Mouse (Mus musculus): ENCODE data around the gene Defa21.
"Not testable (repeated sequence)": the region's sequence is repeated elsewhere in the genome, so short reads cannot be mapped to it uniquely, and the experiment has no call there.

Defa21 gene

GRCm38 (mm10) chr8:21025245-21025644 lies at the start of gene Defa21:
Gene Defa21 (plus strand): TSS chr8:21025545.
- DNase-seq = not testable (repeated sequence)

GRCm38 (mm10) chr8:20979846-20980245 lies 45.5 kb upstream of the Defa21 start:
- no peak for DNase-seq

- not testable (repeated sequence) for DNase-seq
Measured at GRCm38 (mm10) chr8:20994042-20994441, 31.3 kb upstream of the Defa21 start.

- DNase-seq = no peak
Measured at GRCm38 (mm10) chr8:20996776-20997175, 28.6 kb upstream of the Defa21 start.

- no peak for DNase-seq
Measured at GRCm38 (mm10) chr8:20997291-20997690, 28.1 kb upstream of the Defa21 start.

GRCm38 (mm10) chr8:21001171-21001570 lies 24.2 kb upstream of the Defa21 start:
- DNase-seq = no peak

- DNase-seq = no peak
Measured at GRCm38 (mm10) chr8:21006801-21007200, 18.5 kb upstream of the Defa21 start.

- DNase-seq = not testable (repeated sequence)
Measured at GRCm38 (mm10) chr8:21008578-21008977, 16.8 kb upstream of the Defa21 start.

- not testable (repeated sequence) for DNase-seq
Measured at GRCm38 (mm10) chr8:21010548-21010947, 14.8 kb upstream of the Defa21 start.

GRCm38 (mm10) chr8:21054747-21055146 lies 29.4 kb downstream of the Defa21 start, which contains the start of gene Defa23:
Gene Defa23 (plus strand): TSS chr8:21055047.
- not testable (repeated sequence) for DNase-seq

GRCm38 (mm10) chr8:21064738-21065137 lies 39.4 kb downstream of the Defa21 start, which contains the start of gene Defa35:
Gene Defa35 (plus strand): TSS chr8:21065038.
- DNase-seq = not testable (repeated sequence)

All from thymus, postnatal 36 days (tissue).